Mouse (Mus musculus) brain, embryonic 14.5 days (tissue): ENCODE measurements at regions not wholly inside any gene's neighbourhood (a gene's known extent, or its start where the extent isn't known, plus 50 kb on each side); places are given as distances from the start of the nearest gene placed in this dataset.

Source experiments
- CTCF ChIP-seq: fragments of 200-500 bp; IDR thresholded peaks from 2 replicates; pipeline ENCODE4 v1.5.1; 2012; ENCODE audit warnings: inconsistent platforms, mild to moderate bottlenecking, moderate library complexity, borderline replicate concordance; ENCODE audit not compliant: insufficient read depth, insufficient read length; ENCODE audit errors: extremely low read depth
- POLR2A ChIP-seq: fragments of 200-500 bp; IDR thresholded peaks from 2 replicates; pipeline ENCODE4 v1.6.1; 2012; ENCODE audit warnings: mild to moderate bottlenecking, inconsistent platforms, borderline replicate concordance; ENCODE audit not compliant: poor library complexity, insufficient read depth, insufficient read length, severe bottlenecking; ENCODE audit errors: extremely low read depth

- TF ChIP-seq CTCF = no peak
- TF ChIP-seq POLR2A = no peak
These were observed 197.8 kb downstream of the Ly86 start for GRCm38 (mm10) chr13:37542744-37543196.
